Mouse (Mus musculus) liver, embryonic 14.5 days (tissue): ENCODE measurements at regions not wholly inside any gene's neighbourhood (a gene's known extent, or its start where the extent isn't known, plus 50 kb on each side); places are given as distances from the start of the nearest gene placed in this dataset.

Experiments used
- CTCF ChIP-seq: IDR thresholded peaks from 2 replicates; pipeline ENCODE4 v1.5.1; 2016; ENCODE audit warnings: antibody characterized with exemption, low read depth, control low read depth
- EP300 ChIP-seq: IDR thresholded peaks from 2 replicates; pipeline ENCODE4 v1.6.1; 2016; ENCODE audit warnings: antibody characterized with exemption, low read depth

DNA sequence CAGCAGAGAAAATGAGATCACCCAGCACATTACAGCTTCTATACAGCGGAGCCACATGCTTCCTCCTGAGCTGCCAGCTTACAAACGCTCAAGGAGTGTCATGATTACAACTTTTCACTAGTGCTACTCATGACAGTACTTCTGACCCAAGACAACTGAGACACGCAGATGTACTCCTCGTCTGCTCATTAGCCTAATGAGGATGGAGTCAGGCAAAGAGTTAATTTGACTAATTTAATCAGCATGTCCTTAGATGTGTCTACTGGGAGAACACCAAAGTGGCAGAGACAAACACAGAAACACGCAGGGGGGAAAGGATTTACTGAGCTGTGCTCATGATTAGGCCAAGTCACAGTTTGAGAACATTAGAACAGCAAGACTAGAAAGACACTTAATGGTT lies 603.0 kb downstream of the Diaph3 start:
- no peak for TF ChIP-seq CTCF
- no peak for TF ChIP-seq EP300
